Mouse (Mus musculus): ENCODE data around the gene Rgs8. TPM values are rescaled to one million over a fixed set of nuclear protein-coding genes. Genes with fewer than 3 reads are reported as not detected.

Gene Rgs8
- polyA plus RNA-seq, 1 experiment from 2014 or later: 0.24 TPM

GRCm38 (mm10) chr1:153696093-153696492 is 43.3 kb downstream of the Rgs8 start:
- no peak for ATAC-seq (ENCODE audit: insufficient number of reproducible peaks, low FRiP score, low TSS enrichment, low read depth)
- H3K36me3 ChIP-seq (ENCODE audit: control insufficient read depth, insufficient read depth, low read length): no peaks in the 10 kb centered on the region
- H3K9ac ChIP-seq (ENCODE audit: low read length): no peak overlapping the region
- H3K27me3 ChIP-seq (ENCODE audit: control insufficient read depth, insufficient read depth, low read length): no peaks in the 10 kb centered on the region
- 90% methylated on average over 11 of the region's 11 CpGs for WGBS
- H3K27ac ChIP-seq (replicated peaks; ENCODE audit: low read depth, low read length): no peak overlapping the region
- H3K4me3 ChIP-seq (ENCODE audit: low read depth, low read length): no peak overlapping the region
- H3K4me1 ChIP-seq (ENCODE audit: control insufficient read depth, insufficient read depth, low read length): no peaks in the 10 kb centered on the region
- H3K4me2 ChIP-seq (ENCODE audit: low read depth, severe bottlenecking): no peak overlapping the region
- H3K9me3 ChIP-seq (ENCODE audit: control insufficient read depth, low read length): no peaks in the 10 kb centered on the region
- no peak for DNase-seq (ENCODE audit: low spot score)

- Histone ChIP-seq H3K4me3 (ENCODE audit: low read depth, low read length) (no peak overlapping the region), H3K36me3 (ENCODE audit: control insufficient read depth, insufficient read depth, low read length) (no peaks in the 10 kb centered on the region), H3K9ac (ENCODE audit: low read length) (no peak overlapping the region), H3K9me3 (ENCODE audit: control insufficient read depth, low read length) (no peaks in the 10 kb centered on the region), H3K27ac (replicated peaks; ENCODE audit: low read depth, low read length) (no peak overlapping the region), H3K4me1 (ENCODE audit: control insufficient read depth, insufficient read depth, low read length) (no peaks in the 10 kb centered on the region; the same call in 1 of the 2 replicates), H3K4me2 (ENCODE audit: low read depth, severe bottlenecking) (no peak overlapping the region), H3K27me3 (ENCODE audit: control insufficient read depth, insufficient read depth, low read length) (no peaks in the 10 kb centered on the region)
- 89% methylated on average over 4 of the region's 4 CpGs for WGBS
- no peak for ATAC-seq (ENCODE audit: insufficient number of reproducible peaks, low FRiP score, low TSS enrichment, low read depth)
- no peak for DNase-seq (ENCODE audit: low spot score)
Measured at GRCm38 (mm10) chr1:153696541-153696940, 43.7 kb downstream of the Rgs8 start.

- H3K36me3 ChIP-seq (ENCODE audit: control insufficient read depth, insufficient read depth, low read length): no peaks in the 10 kb centered on the region
- H3K27ac ChIP-seq (replicated peaks; ENCODE audit: low read depth, low read length): no peak overlapping the region
- no peaks in the 10 kb centered on the region for H3K9me3 ChIP-seq (ENCODE audit: control insufficient read depth, low read length)
- ATAC-seq (ENCODE audit: insufficient number of reproducible peaks, low FRiP score, low TSS enrichment, low read depth) (no peak), DNase-seq (ENCODE audit: low spot score) (no peak)
- H3K4me2 ChIP-seq (ENCODE audit: low read depth, severe bottlenecking): no peak overlapping the region
- H3K27me3 ChIP-seq (ENCODE audit: control insufficient read depth, insufficient read depth, low read length): no peaks in the 10 kb centered on the region
- peaks cover 8% of the 10 kb centered on the region for H3K4me1 ChIP-seq (ENCODE audit: control insufficient read depth, insufficient read depth, low read length)
- no peak overlapping the region for H3K9ac ChIP-seq (ENCODE audit: low read length)
- WGBS: 70% methylated on average over 16 of the region's 16 CpGs
- no peak overlapping the region for H3K4me3 ChIP-seq (ENCODE audit: low read depth, low read length)
Measured at GRCm38 (mm10) chr1:153697581-153698251, 44.9 kb downstream of the Rgs8 start.

GRCm38 (mm10) chr1:153698311-153699084 is 45.7 kb downstream of the Rgs8 start:
- Histone ChIP-seq H3K27me3 (ENCODE audit: control insufficient read depth, insufficient read depth, low read length) (no peaks in the 10 kb centered on the region), H3K4me3 (ENCODE audit: low read depth, low read length) (no peak overlapping the region), H3K4me2 (ENCODE audit: low read depth, severe bottlenecking) (no peak overlapping the region), H3K9me3 (ENCODE audit: control insufficient read depth, low read length) (no peaks in the 10 kb centered on the region), H3K4me1 (ENCODE audit: control insufficient read depth, insufficient read depth, low read length) (peaks cover 13% of the 10 kb centered on the region), H3K36me3 (ENCODE audit: control insufficient read depth, insufficient read depth, low read length) (no peaks in the 10 kb centered on the region), H3K9ac (ENCODE audit: low read length) (no peak overlapping the region), H3K27ac (replicated peaks; ENCODE audit: low read depth, low read length) (no peak overlapping the region)
- 79% methylated on average over 7 of the region's 7 CpGs for WGBS
- no peak for DNase-seq (ENCODE audit: low spot score)
- ATAC-seq (ENCODE audit: insufficient number of reproducible peaks, low FRiP score, low TSS enrichment, low read depth): no peak

GRCm38 (mm10) chr1:153700448-153701063 is 47.7 kb downstream of the Rgs8 start:
- Histone ChIP-seq H3K4me1 (ENCODE audit: control insufficient read depth, insufficient read depth, low read length) (peaks cover 26% of the 10 kb centered on the region), H3K4me2 (ENCODE audit: low read depth, severe bottlenecking) (no peak overlapping the region), H3K9ac (ENCODE audit: low read length) (no peak overlapping the region), H3K4me3 (ENCODE audit: low read depth, low read length) (no peak overlapping the region), H3K27ac (replicated peaks; ENCODE audit: low read depth, low read length) (no peak overlapping the region), H3K27me3 (ENCODE audit: control insufficient read depth, insufficient read depth, low read length) (no peaks in the 10 kb centered on the region), H3K36me3 (ENCODE audit: control insufficient read depth, insufficient read depth, low read length) (no peaks in the 10 kb centered on the region), H3K9me3 (ENCODE audit: control insufficient read depth, low read length) (no peaks in the 10 kb centered on the region)
- WGBS: 84% methylated on average over 11 of the region's 11 CpGs
- no peak for DNase-seq (ENCODE audit: low spot score)
- no peak for ATAC-seq (ENCODE audit: insufficient number of reproducible peaks, low FRiP score, low TSS enrichment, low read depth)

- Histone ChIP-seq H3K4me3 (ENCODE audit: low read depth, low read length) (no peak overlapping the region), H3K4me2 (ENCODE audit: low read depth, severe bottlenecking) (no peak overlapping the region), H3K27me3 (ENCODE audit: control insufficient read depth, insufficient read depth, low read length) (no peaks in the 10 kb centered on the region), H3K9me3 (ENCODE audit: control insufficient read depth, low read length) (no peaks in the 10 kb centered on the region), H3K9ac (ENCODE audit: low read length) (no peak overlapping the region), H3K27ac (replicated peaks; ENCODE audit: low read depth, low read length) (no peak overlapping the region), H3K4me1 (ENCODE audit: control insufficient read depth, insufficient read depth, low read length) (peaks cover 26% of the 10 kb centered on the region), H3K36me3 (ENCODE audit: control insufficient read depth, insufficient read depth, low read length) (no peaks in the 10 kb centered on the region)
- no peak for DNase-seq (ENCODE audit: low spot score)
- no peak for ATAC-seq (ENCODE audit: insufficient number of reproducible peaks, low FRiP score, low TSS enrichment, low read depth)
- 95% methylated on average over 1 of the region's 1 CpGs for WGBS
Measured at GRCm38 (mm10) chr1:153701461-153701860, 48.6 kb downstream of the Rgs8 start.

- Histone ChIP-seq H3K27ac (replicated peaks; ENCODE audit: low read depth, low read length) (no peak overlapping the region; the same call in 1 of the 2 replicates), H3K4me1 (ENCODE audit: control insufficient read depth, insufficient read depth, low read length) (peaks cover 26% of the 10 kb centered on the region), H3K36me3 (ENCODE audit: control insufficient read depth, insufficient read depth, low read length) (no peaks in the 10 kb centered on the region), H3K27me3 (ENCODE audit: control insufficient read depth, insufficient read depth, low read length) (no peaks in the 10 kb centered on the region), H3K9me3 (ENCODE audit: control insufficient read depth, low read length) (no peaks in the 10 kb centered on the region), H3K4me3 (ENCODE audit: low read depth, low read length) (no peak overlapping the region), H3K9ac (ENCODE audit: low read length) (no peak overlapping the region), H3K4me2 (ENCODE audit: low read depth, severe bottlenecking) (no peak overlapping the region)
- peak; percentile 39 for DNase-seq (ENCODE audit: low spot score)
- WGBS: 37% methylated on average over 8 of the region's 8 CpGs
- no peak; the same call in 1 of the 2 replicates for ATAC-seq (ENCODE audit: insufficient number of reproducible peaks, low FRiP score, low TSS enrichment, low read depth)
Measured at GRCm38 (mm10) chr1:153702166-153702852, 49.5 kb downstream of the Rgs8 start.

GRCm38 (mm10) chr1:153702853-153703410 is 50.1 kb downstream of the Rgs8 start:
- ATAC-seq (ENCODE audit: insufficient number of reproducible peaks, low FRiP score, low TSS enrichment, low read depth): peak; percentile 2; the same call in 1 of the 2 replicates
- peak overlapping the region; percentile 66 for H3K27ac ChIP-seq (replicated peaks; ENCODE audit: low read depth, low read length)

More at GRCm38 (mm10) chr1:153702853-153703410, 50.1 kb downstream of the Rgs8 start:
- no peaks in the 10 kb centered on the region for H3K9me3 ChIP-seq (ENCODE audit: control insufficient read depth, low read length)
- no peak overlapping the region for H3K4me3 ChIP-seq (ENCODE audit: low read depth, low read length)
- no peak for DNase-seq (ENCODE audit: low spot score)
- peaks cover 26% of the 10 kb centered on the region for H3K4me1 ChIP-seq (ENCODE audit: control insufficient read depth, insufficient read depth, low read length)
- no peak overlapping the region for H3K4me2 ChIP-seq (ENCODE audit: low read depth, severe bottlenecking)
- no peaks in the 10 kb centered on the region for H3K36me3 ChIP-seq (ENCODE audit: control insufficient read depth, insufficient read depth, low read length)
- H3K9ac ChIP-seq (ENCODE audit: low read length): no peak overlapping the region
- no peaks in the 10 kb centered on the region for H3K27me3 ChIP-seq (ENCODE audit: control insufficient read depth, insufficient read depth, low read length)
- WGBS: 70% methylated on average over 8 of the region's 8 CpGs
